Mouse (Mus musculus) left cerebral cortex, adult 9 months (tissue): ENCODE data around the gene Lhx8.

Source experiments
- DNase-seq, 2 experiments: peaks; one replicate each; pipeline ENCODE4 v3.0.0; 2022; ENCODE audit warnings: low spot score in 2 of 2

Lhx8 gene

DNA sequence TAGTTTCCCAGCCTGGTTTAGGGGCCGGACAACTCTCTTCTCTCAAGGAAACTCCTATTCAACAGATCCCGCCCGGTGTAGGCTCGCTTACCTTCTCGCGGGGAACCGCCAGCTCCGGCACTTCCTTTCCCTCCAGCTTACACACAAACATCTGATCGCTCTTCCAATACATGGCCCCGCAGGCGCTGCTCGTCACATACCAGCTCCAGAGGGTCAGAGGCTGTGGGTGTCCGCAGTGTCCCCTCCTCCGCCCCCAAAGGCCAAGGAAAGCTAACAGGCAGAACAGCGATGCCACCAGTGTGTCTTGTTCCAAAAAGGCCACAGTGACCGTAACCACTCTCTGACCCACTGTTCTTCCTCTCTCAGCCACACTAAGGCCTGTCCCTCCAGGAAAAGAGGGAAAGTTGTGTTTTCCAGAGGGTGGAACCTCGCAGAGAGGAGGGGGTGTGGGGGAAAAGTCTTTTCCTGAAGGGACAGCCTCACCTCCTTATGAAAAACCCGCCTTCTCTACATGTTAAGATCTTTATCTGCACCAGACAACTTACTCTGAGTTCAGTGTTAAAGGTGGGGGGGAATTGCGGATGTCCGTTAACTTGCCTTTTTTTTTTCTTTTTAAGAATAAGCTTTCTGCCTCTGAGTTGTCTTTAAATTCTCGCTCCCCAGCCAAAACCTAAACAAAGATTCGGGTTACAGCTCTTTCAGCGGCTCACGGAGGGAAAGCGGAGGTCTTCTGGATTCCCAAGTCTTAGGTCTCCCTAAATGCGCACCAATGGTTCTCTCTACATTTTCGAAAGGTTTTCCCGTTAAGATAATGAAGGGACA lies at the start of gene Lhx8:
Gene Lhx8, minus strand, starts transcription at position 479 of the 822 bp plus-strand sequence.
- no peak for DNase-seq

GRCm38 (mm10) chr3:154373536-154373935 lies 43.1 kb upstream of the Lhx8 start:
- no peak for DNase-seq

DNA sequence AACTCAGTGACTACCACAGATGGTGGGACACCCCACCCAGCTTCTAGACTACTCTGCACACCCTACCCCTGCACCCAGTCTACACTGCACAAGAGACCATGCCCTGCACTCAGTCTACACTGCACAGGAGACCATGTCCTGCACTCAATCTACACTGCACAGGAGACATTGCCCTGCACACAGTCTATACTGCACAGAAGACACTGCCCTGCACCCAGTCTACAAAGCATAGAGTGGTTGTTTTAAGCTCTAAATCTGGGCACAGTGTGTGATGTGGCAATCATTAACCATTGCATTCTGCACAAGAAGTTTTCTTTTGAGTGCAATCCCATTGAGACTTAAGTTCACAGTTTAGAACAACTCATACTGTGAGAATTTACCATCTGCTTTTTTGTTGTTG lies 42.2 kb upstream of the Lhx8 start:
- no peak for DNase-seq

GRCm38 (mm10) chr3:154367327-154367726 lies 36.9 kb upstream of the Lhx8 start:
- DNase-seq, result no peak

- DNase-seq, result no peak
These were observed 34.2 kb upstream of the Lhx8 start for GRCm38 (mm10) chr3:154364604-154365209.

DNA sequence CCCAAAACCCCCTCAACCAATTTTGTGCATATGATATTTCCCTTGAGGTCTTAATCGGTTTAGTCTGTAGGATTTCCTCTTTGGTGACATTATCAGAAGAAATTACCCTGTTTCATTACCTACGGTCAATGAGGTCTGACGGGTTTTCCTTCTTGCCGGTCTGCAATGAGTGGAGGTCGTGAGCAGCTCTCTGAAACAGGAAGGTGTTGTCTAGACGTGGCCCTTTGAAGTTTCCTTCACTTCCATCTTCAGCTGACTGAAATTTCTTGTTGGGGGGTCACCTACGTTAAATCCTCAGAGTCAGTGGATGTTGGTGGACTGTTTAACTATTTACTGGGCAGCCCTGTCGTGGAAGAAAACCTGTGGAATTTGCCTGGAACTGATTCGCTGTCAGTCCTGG lies 33.0 kb upstream of the Lhx8 start:
- no peak for DNase-seq

GRCm38 (mm10) chr3:154359231-154359630 lies 28.8 kb upstream of the Lhx8 start:
- no peak for DNase-seq

GRCm38 (mm10) chr3:154340294-154340914 lies 9.9 kb upstream of the Lhx8 start:
- no peak for DNase-seq

GRCm38 (mm10) chr3:154339649-154340260 lies 9.3 kb upstream of the Lhx8 start:
- no peak for DNase-seq

DNA sequence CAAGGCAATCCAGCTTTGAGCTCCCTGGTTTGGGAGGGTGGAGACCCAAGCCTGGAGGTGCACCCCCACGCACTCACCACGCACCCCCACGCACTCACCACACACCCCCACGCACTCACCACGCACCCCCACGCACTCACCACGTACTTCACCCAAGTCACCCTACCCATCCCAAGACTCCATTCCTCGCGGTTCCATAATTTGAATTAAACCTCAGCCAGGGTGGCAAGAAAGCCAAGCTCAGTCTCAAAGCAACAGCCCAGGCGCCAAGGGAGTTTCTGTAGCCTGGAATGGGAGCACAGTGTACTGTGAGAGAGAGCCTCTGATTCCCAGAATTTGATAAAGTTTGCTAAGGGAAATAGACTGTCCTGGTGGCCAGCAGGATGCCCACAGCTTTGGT lies 4.3 kb upstream of the Lhx8 start:
- DNase-seq, result no peak

DNA sequence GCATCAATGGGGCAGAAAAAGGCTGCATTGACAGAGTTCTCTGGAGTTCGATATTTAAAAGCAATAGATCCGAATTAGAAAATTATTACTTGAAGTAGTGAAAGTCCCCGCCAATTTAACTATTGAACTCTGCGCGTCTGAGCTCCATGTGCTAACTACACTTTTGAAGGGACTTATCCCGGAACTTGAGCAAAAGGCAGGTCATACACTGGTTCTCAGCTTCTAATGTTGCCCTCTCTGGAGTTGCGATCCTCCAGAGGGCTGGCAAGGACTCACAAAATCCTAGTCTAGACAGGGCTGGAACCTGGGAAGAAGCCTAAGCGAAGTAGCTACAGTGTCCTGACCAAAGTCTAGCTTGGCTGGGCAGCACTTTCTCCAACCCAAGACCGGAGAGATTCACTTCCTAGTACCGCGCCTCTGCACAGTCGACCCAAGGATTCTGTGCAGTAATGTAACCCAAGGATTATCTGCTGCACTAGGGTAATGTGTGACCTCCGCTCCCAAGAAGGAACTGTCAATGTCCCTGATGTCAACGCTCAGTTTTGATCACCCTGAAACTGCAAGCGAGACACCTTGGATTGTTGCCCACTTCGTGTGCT lies 3.0 kb upstream of the Lhx8 start:
- no peak for DNase-seq

DNA sequence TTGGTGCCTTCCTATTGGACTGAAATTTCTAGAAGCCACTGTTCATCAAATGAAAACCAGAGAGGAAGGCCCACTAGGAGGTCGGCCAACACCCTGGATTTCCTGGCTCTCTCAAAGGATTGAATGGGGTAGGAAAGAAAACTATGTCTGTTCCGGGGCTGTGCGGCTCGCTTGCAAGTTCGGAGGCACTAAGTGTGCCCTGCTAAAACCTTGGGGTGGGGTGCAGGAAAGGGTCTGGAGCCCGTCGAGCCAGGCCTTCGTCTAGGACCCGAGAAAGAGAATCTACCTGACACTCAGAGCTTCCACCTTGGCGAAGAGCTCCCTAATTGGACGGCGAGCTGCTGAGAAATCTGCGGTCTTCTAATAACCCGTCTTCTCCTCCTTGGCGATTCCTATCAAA lies 2.5 kb upstream of the Lhx8 start:
- no peak for DNase-seq

GRCm38 (mm10) chr3:154332213-154332530 lies 1.7 kb upstream of the Lhx8 start:
- DNase-seq, result no peak

DNA sequence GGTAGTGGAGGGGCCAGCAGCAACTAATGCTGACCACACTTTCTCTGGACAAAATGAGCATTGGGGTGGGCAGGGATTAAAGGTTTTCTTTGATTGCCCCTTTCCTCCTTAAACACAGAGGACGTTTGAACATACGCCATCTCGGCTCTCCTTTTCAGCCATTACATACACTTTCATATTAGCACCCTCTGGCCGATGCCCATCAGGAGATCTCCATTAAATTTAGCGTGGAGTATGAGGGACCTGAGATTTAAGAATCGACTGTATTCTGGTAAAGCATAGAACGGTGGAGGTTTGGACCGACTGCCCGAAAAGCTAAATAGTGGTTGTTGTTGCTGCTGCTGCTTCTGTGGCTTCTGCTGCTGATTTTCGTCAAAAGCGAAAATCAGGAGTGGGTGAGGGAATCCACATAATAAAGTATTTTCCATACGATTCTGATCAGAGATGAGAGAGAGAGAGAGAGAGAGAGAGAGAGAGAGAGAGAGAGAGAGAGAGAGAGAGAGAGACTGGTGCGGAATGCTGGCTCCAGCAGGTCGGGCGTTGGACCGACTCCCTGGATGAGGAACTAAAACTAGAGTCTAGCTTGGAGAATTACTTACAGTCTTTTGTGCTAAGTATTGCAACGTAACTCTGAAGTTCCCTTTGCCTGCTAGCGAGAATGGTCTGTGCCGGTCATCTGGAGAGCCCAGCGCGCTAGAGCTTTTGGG lies 1.2 kb upstream of the Lhx8 start:
- DNase-seq, result no peak

DNA sequence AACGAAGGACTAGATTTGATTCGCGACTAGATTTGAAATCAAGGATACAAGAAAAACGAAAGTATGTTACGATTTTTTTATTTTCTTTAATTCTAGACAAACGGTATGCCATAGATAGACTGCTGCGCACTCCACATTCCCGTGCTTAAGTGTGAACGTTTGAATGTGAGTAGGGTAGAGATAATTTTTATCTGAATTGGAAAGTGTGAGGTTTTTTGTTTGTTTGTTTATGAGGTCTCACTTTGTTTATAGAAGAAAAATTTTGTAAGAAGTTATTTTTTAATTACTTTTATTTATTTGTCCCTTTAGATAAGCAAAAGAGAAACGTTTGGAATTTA lies 513 bp upstream of the Lhx8 start:
- no peak for DNase-seq

- DNase-seq, result no peak
These were observed 907 bp downstream of the Lhx8 start for GRCm38 (mm10) chr3:154329323-154330180.

DNA sequence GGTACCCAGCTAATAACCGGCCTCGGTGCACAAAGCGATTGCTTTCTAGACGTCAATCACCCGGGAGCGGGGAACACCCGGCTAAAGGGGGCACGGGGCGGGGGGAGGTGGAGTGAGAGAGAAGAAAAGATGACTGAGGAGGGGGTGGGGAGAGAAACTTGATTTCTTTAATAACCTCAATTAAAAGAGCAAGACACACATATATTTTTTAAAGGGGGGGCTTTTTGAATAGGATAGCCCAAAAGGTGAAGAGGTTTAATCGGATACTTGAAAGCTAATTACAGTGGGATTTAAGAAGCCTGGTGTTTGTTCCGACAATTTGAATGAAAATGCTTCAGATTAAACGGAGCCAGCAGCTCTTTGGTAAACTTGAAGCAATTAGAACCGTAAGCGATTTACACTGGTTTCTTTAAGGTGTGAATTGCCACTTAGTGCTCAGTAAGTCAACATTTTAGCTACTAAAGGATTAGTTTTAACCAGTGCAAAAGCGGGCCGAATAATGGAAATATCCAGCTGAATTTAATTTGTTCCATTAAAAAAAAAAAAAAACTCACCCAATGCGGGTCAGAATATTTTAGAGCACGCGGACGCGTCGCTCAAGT lies 1.6 kb downstream of the Lhx8 start:
- no peak for DNase-seq

DNA sequence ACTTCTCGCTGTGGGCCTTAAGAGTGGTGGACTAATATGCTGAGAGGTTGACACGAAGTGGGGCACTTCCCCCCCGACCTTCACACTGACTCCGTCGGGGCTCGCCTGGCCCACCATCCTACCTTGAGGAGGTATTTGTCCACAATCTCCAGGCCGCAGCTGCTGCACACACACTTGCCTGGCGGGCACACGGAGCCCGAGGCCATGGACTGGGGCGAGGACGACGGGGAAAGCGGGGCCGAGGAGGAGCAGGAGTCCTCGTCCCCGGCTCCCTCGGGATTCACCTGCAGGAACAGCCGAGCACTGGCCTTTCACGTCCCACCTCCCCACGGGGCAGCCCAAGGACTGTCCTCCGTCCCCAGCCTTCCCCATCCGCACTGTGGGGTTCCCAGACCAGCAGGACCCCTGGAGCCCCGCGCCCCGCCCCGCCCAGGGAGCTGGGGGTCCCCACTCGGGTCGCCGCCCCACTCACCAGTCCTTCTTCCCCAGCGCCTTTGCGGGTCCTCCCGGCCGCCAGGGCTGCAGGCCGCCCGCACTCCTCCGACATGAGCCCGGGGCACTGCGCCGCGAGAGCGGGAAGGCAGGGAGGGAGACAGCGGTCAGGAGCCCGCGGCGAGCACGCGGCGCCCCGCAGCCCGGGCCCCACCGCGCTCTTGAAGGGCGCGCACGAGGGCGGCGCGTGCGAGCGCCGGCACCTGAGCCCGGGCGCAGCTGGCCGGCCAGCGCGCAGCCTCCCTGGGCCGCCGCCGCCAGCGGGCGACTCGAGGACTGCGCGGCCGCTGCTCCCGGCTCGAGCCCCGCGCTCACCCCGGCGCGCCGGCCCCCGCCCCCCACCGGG lies 2.4 kb downstream of the Lhx8 start:
- DNase-seq, result no peak

DNA sequence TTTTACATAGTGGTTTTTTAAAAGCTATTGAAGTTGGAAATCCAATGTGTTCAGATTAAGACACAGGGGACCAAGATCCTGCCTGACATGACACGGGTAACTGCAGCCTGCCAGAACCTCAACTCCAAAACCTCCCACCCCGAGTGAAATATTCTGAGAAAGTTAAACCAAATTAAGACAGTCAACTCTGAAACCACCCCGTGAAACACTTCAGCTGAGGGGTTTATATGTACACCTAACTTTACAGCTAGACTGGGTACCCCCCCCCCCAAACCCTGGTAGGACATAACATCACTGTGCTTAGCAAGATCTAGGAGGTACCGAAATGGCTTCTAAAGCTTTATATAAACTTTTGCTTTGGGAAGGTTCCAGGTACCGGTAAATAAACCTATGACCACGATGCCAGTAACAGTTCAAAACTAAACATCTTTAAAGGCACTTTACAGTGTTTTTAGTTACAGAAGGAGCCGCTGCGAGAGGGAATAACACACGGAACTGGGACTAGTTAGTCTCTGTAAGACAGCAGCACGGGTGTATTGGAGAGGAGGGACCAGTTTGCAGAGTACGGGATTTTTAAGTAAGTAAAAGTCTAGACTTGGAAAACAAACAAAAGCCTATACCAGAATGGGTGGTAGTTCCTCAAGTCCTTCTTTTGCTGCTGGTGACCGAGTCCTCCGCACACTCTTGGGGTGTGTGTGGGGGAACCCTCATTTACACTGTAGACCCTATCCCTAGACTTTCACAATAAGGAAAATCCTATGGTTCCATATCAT lies 3.2 kb downstream of the Lhx8 start:
- no peak for DNase-seq
